In the genomic region with DNA sequence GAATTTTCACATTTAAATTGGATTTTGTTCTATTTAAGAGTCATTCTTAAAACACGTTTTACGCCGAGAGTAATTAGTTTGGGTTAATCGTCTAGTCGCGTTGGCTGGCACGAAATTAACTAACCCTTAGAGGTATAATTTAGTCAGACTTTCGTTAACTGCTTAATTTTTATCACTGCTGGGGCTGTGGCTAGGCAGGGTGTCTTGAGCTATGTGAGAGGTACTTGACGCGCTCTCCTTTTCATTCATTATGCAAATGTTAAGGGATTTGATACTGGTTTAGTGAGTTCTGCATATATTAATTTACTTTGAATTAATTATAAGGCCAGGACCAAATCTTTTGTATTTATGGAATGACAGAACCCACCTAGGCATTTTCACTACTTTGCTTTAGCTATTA, we compare ENCODE assay signal across 8 mouse cellular contexts. TPM values are rescaled to one million over a fixed set of nuclear protein-coding genes. Genes with fewer than 3 reads are reported as not detected.
A peak's percentile ranks its signal among the peaks of the same experiment; 100 is the strongest.
DNase-seq lines count a peak whose midpoint lies in the region; ATAC-seq and TF ChIP-seq lines count a peak whose summit lies in the region.

No protein-coding gene starts in this region.

- no peak for TF ChIP-seq CTCF in embryonic fibroblast, embryonic 13.5 days (IDR thresholded peaks at IDR 0.05; ENCODE audit: borderline replicate concordance, insufficient read depth, low read length)

- no peaks in the 10 kb centered on the region for H3K9me3 ChIP-seq in megakaryocyte, embryonic 14.5 days
- no peaks in the 10 kb centered on the region for H3K9me3 ChIP-seq in limb, embryonic 13.5 days

- no peak for TF ChIP-seq POLR2A in embryonic fibroblast, embryonic 13.5 days (IDR thresholded peaks at IDR 0.05; ENCODE audit: low read depth, low read length)

- 3% methylated on average over 10 of the region's 10 CpGs for WGBS in limb, embryonic 13.5 days

- no peaks in the 10 kb centered on the region for H3K27me3 ChIP-seq in megakaryocyte, embryonic 14.5 days (replicated peaks)
- H3K27me3 ChIP-seq in limb, embryonic 13.5 days, result no peaks in the 10 kb centered on the region
- 0 out of 2 replicates have a peak, but pooled peaks cover 2% of the 10 kb centered on the region for H3K27me3 ChIP-seq in splenic B cell, adult 2 months (ENCODE audit: control insufficient read depth, insufficient read depth, low read length, poor library complexity, severe bottlenecking)

- H3K9ac ChIP-seq in limb, embryonic 13.5 days, result peak overlapping the region; percentile 64

- ATAC-seq in megakaryocyte, adult 5-6 weeks (ENCODE audit: poor library complexity, severe bottlenecking), result no peak
- ATAC-seq in limb, embryonic 13.5 days (ENCODE audit: low FRiP score, low read depth), result no peak

- peak overlapping the region; percentile 68 for H3K4me2 ChIP-seq in limb, embryonic 13.5 days (replicated peaks)

- H3K4me3 ChIP-seq in megakaryocyte, embryonic 14.5 days (replicated peaks), result peak overlapping the region; percentile 98
- H3K4me3 ChIP-seq in embryonic fibroblast, embryonic 13.5 days (ENCODE audit: insufficient read depth, low read length), result peak overlapping the region; percentile 49
- peak overlapping the region; percentile 88 for H3K4me3 ChIP-seq in limb, embryonic 13.5 days

- DNase-seq in splenic B cell, adult 2 months (ENCODE audit: low read depth, low spot score), result peak; percentile 50
- no peak for DNase-seq in adrenal gland, adult 8-10 months
- DNase-seq in ovary, adult 18-20 months (ENCODE audit: low spot score), result no peak
- DNase-seq in T-cell, adult 2 months (ENCODE audit: low spot score), result no peak

- peaks cover 30% of the 10 kb centered on the region for H3K36me3 ChIP-seq in megakaryocyte, embryonic 14.5 days (replicated peaks; ENCODE audit: low read length)
- peaks cover 17% of the 10 kb centered on the region for H3K36me3 ChIP-seq in limb, embryonic 13.5 days
- peaks cover 11% of the 10 kb centered on the region; the same call in 1 of the 2 replicates for H3K36me3 ChIP-seq in splenic B cell, adult 2 months (ENCODE audit: control insufficient read depth, insufficient read depth, low read length, poor library complexity, severe bottlenecking)

- H3K27ac ChIP-seq in embryonic fibroblast, embryonic 13.5 days (ENCODE audit: insufficient read depth, low read length), result no peak overlapping the region; the same call in 1 of the 2 replicates
- H3K27ac ChIP-seq in limb, embryonic 13.5 days, result no peak overlapping the region; the same call in 1 of the 2 replicates

- H3K4me1 ChIP-seq in megakaryocyte, embryonic 14.5 days, result peaks cover 35% of the 10 kb centered on the region
- H3K4me1 ChIP-seq in embryonic fibroblast, embryonic 13.5 days (ENCODE audit: control insufficient read depth, insufficient read depth, low read length), result no peaks in the 10 kb centered on the region; the same call in 1 of the 2 replicates
- H3K4me1 ChIP-seq in limb, embryonic 13.5 days, result peaks cover 6% of the 10 kb centered on the region; the same call in 1 of the 2 replicates

RNA-seq across cellular contexts. Expression of a gene that starts 0.6 kb away (rescaled TPM):
- polyA plus RNA-seq in megakaryocyte, embryonic 14.5 days (2012; ENCODE audit: insufficient read depth, low replicate concordance), result 12.5 and 20.9 TPM in 2 replicates
- 84.9 and 89.2 TPM in 2 replicates for total RNA-seq in megakaryocyte, adult 5-6 weeks (2015)
- 85.7 and 101 TPM in 2 replicates for total RNA-seq in megakaryocyte, adult 5-6 weeks (2017)
- polyA plus RNA-seq in embryonic fibroblast, embryonic 13.5 days (2011; ENCODE audit: insufficient read length, low read depth, missing spikeins), result 293 and 339 TPM in 2 replicates
- polyA plus RNA-seq in limb, embryonic 13.5 days (2015; fragmentation: Nextera tagmentation; extraction: Ambion mirVana), result 173 and 175 TPM in 2 replicates
- 100 to 1,000 TPM; 407 to 751 (median 544) TPM for total RNA-seq in adrenal gland, adult 8-10 months (2022)

RNA-seq across cellular contexts. Expression of a gene that starts 21.8 kb away (rescaled TPM):
- 4.3 TPM in 1 of 2 replicates, not detected in the other for polyA plus RNA-seq in megakaryocyte, embryonic 14.5 days (2012; ENCODE audit: insufficient read depth, low replicate concordance)
- total RNA-seq in megakaryocyte, adult 5-6 weeks (2015), result 1.1 TPM in 1 of 2 replicates, not detected in the other
- 0.55 and 1.0 TPM in 2 replicates for total RNA-seq in megakaryocyte, adult 5-6 weeks (2017)
- polyA plus RNA-seq in embryonic fibroblast, embryonic 13.5 days (2011; ENCODE audit: insufficient read length, low read depth, missing spikeins), result 0.72 TPM in 1 of 2 replicates, not detected in the other
- 1.3 TPM in 2 replicates for polyA plus RNA-seq in limb, embryonic 13.5 days (2015; fragmentation: Nextera tagmentation; extraction: Ambion mirVana)
- under 1 TPM; 0.49 to 0.89 (median 0.58) TPM for total RNA-seq in adrenal gland, adult 8-10 months (2022)

RNA-seq across cellular contexts. Expression of a gene that starts 37.5 kb away (rescaled TPM):
- polyA plus RNA-seq in megakaryocyte, embryonic 14.5 days (2012; ENCODE audit: insufficient read depth, low replicate concordance), result not detected in 2 replicates
- not detected in 2 replicates for total RNA-seq in megakaryocyte, adult 5-6 weeks (2015)
- total RNA-seq in megakaryocyte, adult 5-6 weeks (2017), result 0.08 TPM in 1 of 2 replicates, not detected in the other
- polyA plus RNA-seq in embryonic fibroblast, embryonic 13.5 days (2011; ENCODE audit: insufficient read length, low read depth, missing spikeins), result 0.83 and 0.90 TPM in 2 replicates
- polyA plus RNA-seq in limb, embryonic 13.5 days (2015; fragmentation: Nextera tagmentation; extraction: Ambion mirVana), result 0.04 and 0.11 TPM in 2 replicates
- total RNA-seq in adrenal gland, adult 8-10 months (2022), result under 1 TPM in 3 of 4 experiments, not detected in 1; 0.06 to 0.08 (median 0.07) TPM
